Mouse (Mus musculus) kidney, postnatal 10 days (tissue): Measurements from ENCODE around the gene Peg3.

Source experiments
- DNase-seq: peaks from one replicate; pipeline ENCODE4 v3.0.0; 2021; ENCODE audit warnings: mixed read lengths

Gene Peg3

DNA sequence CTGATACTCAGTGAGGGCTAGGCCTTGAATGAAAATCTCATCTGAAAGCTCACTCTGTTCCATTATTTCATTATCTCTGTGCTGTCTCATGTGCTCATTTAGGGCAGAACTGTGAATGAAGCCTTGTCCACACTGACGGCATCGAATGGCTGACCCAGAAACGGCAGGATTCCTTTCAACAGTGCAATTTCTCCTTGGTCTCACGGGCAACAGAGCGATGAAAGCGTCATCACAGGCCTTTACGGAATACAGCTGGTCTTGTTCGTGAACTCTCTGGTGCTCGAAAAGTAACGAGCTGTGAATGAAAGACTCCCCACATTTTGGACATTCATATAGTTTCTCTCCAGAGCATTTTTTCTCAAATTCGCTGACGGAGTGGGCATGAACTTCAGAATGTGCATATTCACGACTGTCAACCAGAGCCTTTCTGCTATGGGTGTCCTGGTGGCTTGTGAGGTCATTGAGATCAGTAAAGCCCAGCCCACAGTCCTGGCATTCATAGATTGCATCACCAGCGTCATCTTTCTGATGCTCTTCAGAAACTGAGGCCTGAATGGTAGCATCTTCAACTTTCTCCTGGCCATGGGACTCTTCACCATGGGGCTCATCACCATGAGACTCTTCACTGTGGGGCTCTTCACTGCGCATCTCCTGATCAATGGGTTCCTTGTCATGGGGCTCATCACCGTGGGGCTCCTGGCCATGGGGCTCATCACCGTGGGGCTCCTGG, 21.6 kb downstream of the Peg3 start:
- no peak for DNase-seq

DNA sequence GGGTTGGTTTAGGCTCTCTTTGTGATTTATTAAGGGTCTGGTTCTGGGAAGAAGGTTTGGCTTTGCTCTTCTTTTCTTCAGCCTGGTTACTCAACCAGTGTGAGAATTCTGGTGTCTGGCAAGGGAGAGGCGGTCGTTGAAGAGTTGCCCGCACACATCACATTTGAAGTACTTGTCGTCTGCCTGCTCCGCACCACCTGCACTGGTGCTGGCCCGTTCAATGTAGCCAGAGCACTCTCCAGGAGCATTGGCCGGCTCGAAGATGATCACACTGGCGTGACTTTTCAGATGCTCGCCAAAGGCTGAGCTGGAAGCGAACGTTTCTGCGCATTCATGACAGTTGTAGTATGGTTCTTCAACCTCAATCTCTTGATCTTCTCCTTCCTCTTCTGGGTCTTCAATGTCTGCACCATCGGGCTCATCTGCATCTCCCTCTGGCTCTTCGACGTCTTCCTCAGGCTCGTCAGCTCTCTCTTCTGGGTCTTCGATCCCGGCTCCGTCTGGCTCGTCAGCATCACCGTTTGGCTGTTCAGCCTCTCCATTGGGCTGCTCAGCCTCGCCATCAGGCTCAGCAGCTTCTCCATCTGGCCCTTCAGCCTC, 22.7 kb downstream of the Peg3 start:
- no peak for DNase-seq

DNA sequence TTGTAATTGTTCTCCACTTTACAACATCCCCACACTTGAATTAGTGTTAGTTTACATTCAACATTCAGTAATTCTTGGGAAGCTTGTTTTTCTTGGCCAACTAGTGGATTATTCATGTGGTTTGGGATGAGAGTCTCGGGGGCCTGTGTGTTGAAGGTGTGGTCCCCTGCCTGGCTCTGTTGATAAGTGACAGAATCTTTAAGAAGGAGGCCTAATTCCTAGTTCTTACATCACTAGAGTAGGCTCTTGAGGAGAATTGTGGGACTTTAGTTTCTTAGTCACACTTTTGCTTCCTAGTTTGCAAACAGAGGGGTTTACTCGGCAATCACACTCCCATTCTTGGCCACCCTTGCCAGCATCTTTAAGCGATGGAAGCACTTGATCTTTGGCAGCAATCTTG, 31.0 kb downstream of the Peg3 start:
- no peak for DNase-seq

DNA sequence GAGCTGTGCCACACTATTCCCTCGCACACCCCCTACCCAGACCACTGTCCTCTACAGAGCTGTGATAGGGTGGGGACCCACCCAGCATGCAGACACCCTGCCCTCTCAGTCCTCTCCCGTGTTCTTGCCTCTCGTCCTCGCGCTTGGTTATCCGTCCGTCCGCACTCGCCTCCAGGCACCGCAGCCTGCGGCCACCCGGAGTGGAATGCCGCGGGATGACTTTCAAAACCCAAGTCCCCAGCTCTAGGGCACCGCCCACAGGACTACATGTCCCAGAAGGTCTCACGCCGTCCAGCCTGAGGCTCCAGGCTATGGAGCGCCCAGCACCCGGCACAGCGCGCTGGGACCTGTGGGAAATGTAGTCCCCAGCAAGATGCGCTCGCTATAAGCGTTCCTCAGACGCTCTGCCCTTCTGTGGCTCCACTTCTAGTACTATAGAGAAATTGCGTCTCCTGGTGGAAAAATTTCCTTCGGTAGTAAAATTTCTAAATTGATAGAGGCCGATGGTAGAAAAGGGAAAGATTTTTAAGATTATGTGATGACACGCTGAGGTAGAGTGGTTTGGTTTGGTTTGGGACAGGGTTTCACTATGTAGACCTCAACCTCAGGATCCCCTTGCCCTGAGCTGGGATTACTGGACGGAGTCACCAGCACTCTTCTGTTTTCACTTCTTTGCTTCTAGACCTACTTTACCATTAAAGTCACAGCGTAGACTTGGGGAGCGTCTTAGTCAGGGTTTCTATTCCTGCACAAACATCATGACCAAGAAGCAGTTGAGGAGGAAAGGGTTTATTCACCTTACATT, 33.8 kb downstream of the Peg3 start, which contains the start of gene Zim1:
Gene Zim1, minus strand, starts transcription at position 210 of the 805 bp plus-strand sequence.
- DNase-seq = peak; percentile 93

DNA sequence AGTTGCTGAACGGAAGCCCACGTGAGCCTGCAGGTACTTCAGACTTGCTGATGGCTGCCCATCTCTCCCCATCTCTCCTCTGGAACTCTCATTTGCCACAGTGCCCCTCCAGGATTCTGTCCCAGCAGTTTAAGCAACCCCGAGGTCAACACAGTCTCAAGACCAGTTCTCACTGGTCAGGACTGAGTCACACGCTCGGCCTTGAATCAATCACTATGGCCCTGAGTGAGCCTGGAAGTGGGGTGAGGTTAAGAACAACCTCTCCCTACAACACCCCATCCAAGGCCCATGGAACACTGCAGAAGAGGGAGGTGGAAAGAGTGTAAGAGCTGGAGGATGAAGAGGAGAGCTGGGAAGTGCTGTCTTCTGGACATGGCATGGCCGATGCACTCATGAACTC, 44.7 kb downstream of the Peg3 start:
- DNase-seq = no peak

DNA sequence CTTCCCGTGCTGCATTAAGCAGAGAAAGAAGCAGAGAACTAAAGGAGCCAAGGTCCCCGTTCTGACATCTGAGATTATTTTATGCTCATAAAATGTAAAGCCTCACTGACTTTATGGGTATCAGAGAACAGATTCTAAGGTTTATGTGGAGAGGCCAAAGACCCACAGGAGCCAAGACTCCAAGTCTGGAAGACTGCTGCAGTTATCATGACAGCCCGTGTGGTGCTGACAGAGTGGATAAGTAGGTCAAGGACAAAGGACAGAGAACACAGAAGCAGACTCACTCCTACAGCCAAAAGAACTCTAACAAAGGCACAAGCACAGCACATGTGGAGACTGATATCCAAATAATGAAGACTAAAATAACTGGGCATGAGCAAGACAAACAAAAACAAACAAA, 63.5 kb downstream of the Peg3 start:
- DNase-seq = no peak

DNA sequence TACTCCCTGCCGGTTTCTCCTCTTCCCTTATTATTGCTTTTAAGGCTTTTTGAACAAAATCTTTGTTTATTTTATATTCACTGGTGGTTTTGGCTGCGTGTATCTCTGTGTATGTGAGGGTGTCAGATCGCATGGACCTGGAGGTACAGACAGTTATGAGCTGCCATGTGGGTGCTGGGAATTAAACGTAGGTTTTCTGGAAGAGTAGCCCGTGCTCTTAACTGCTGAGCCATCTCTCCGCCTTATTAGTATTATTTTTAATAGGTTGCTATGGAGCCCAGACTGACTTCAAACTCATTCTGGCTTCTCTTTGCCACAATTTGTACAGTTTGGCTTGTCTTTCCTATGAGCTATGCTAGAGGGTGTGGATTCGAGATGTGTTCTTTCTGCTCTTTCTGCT, 66.8 kb downstream of the Peg3 start:
- no peak for DNase-seq

DNA sequence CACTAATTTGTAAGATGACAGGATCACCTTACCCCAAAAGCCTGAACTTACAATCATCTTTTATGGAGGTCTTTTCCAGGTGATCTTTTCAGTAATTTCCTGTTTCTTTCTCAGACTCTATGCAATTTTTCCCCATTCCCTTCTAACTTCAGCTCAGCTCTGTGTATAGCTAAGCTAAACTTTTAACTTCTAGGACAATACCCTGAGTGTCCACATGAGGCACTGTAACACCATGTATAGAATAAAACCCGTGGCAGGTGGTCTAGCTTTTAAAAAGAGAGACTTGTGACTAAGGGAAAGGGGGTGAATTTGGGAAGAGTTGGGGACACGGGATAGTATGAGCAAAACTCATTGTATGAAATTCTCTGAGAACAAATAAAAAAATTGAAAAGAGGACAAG, 70.6 kb downstream of the Peg3 start:
- peak; percentile 31 for DNase-seq

DNA sequence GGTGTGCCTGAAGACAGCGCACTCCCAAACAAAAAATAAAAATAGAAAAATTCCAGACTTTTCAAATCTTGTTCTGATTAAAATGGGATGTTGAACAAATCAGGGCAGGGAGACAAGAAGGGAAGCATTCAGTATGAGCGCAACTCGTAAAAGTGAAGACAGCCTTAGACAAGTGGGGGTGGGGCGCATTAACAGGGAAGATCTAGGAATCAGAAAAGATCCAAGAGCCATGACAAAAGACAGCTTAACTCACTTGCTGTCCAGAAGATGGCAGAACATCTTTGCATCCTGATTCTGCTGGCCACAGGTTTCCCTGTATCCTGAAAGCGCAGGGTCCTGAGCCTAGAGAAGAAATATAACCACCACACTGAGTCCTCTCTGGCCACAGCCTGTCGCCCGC, 71.6 kb downstream of the Peg3 start:
- no peak for DNase-seq
